Mouse (Mus musculus): ENCODE measurements around the gene Vmn2r22.
"Not testable (repeated sequence)": the region's sequence is repeated elsewhere in the genome, so short reads cannot be mapped to it uniquely, and the experiment has no call there.

DNA sequence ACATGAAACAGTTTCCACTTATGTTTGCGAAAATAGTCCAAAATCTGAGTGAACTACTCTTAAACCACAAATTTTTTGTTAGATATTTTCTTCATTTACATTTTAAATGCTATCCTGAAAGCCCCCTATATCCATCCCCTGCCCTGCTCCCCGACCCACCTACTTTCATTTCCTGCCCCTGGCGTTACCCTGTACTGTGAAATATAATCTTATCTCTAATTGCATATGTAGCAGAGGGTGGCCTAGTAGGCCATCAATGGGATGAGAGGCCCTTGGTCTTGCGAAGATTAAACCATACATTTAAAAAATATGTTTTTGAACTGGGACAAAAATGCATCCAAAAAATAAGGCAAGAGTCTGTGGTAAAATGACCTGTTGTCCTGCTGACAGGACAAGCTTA lies 11.1 kb downstream of the Vmn2r22 start:
- TF ChIP-seq GATA1, TAL1 (IDR thresholded peaks at IDR 0.05; ENCODE audit: low read length): not testable (repeated sequence)

Data from erythroblast, embryonic 14.5 days (primary cell).